Mouse (Mus musculus) adrenal gland (tissue): ENCODE results near the gene Dpp6.

Experiments used
- intact Hi-C: fragments of 180-260 bp; cut with DNase I; formaldehyde crosslinking; loops from one replicate; pipeline ENCODE4 v1.15.1; 2025
- long read RNA-seq, 2 experiments: library from polyadenylated mRNA; unstranded; transcript quantifications; one replicate each; pipeline ENCODE4 v2.0.0; 2020; ENCODE audit warnings: borderline replicate concordance in 1 of 2; ENCODE audit not compliant: insufficient replicate concordance in 1 of 2

Dpp6 gene
- long read RNA-seq, experiment 1, full-length matches to known transcripts, result 1 of 2 reads
- long read RNA-seq, experiment 1, partial matches to known transcripts, result 1 of 2 reads
- long read RNA-seq, experiment 1, other reads (novel, unspliced or antisense), result 0 of 2 reads
- long read RNA-seq, experiment 2, partial matches to known transcripts, result 0 of 1 reads
- long read RNA-seq, experiment 2, other reads (novel, unspliced or antisense), result 1 of 1 reads

GRCm38 (mm10) chr5:26816975-26817941 lies at the start of gene Dpp6:
Gene Dpp6 (plus strand): TSS chr5:26817203.
- intact Hi-C loops, result no loop called here

GRCm38 (mm10) chr5:26783955-26784354 lies 33.0 kb upstream of the Dpp6 start:
- intact Hi-C loops, result no loop called here

- intact Hi-C loops, result no loop called here
These were observed 21.5 kb upstream of the Dpp6 start for GRCm38 (mm10) chr5:26795524-26795923.

- intact Hi-C loops, result no loop called here
These were observed 19.0 kb downstream of the Dpp6 start for GRCm38 (mm10) chr5:26835972-26836371.

GRCm38 (mm10) chr5:26841151-26841550 lies 24.1 kb downstream of the Dpp6 start:
- intact Hi-C loops, result no loop called here

GRCm38 (mm10) chr5:26854746-26855145 lies 37.7 kb downstream of the Dpp6 start:
- intact Hi-C loops, result no loop called here

- intact Hi-C loops, result loop anchor here (10.0 kb wide), 1 partner anchor 1001 kb away; no protein-coding TSS in a partner anchor
These were observed 58.4 kb downstream of the Dpp6 start for GRCm38 (mm10) chr5:26875449-26875848.

GRCm38 (mm10) chr5:26887496-26887895 lies 70.5 kb downstream of the Dpp6 start:
- intact Hi-C loops, result no loop called here

GRCm38 (mm10) chr5:26888080-26888479 lies 71.1 kb downstream of the Dpp6 start:
- intact Hi-C loops, result no loop called here

- intact Hi-C loops, result no loop called here
These were observed 77.3 kb downstream of the Dpp6 start for GRCm38 (mm10) chr5:26894346-26894745.

- intact Hi-C loops, result no loop called here
These were observed 86.8 kb downstream of the Dpp6 start for GRCm38 (mm10) chr5:26903786-26904185.

GRCm38 (mm10) chr5:26904324-26905041 lies 87.5 kb downstream of the Dpp6 start:
- intact Hi-C loops, result no loop called here

- intact Hi-C loops, result no loop called here
These were observed 90.1 kb downstream of the Dpp6 start for GRCm38 (mm10) chr5:26907151-26907550.

GRCm38 (mm10) chr5:26908612-26909011 lies 91.6 kb downstream of the Dpp6 start:
- intact Hi-C loops, result no loop called here

GRCm38 (mm10) chr5:26910353-26910752 lies 93.3 kb downstream of the Dpp6 start:
- intact Hi-C loops, result no loop called here

- intact Hi-C loops, result no loop called here
These were observed 95.0 kb downstream of the Dpp6 start for GRCm38 (mm10) chr5:26911965-26912364.

GRCm38 (mm10) chr5:26918763-26919162 lies 101.8 kb downstream of the Dpp6 start:
- intact Hi-C loops, result no loop called here

GRCm38 (mm10) chr5:26924552-26924951 lies 107.5 kb downstream of the Dpp6 start:
- intact Hi-C loops, result no loop called here

GRCm38 (mm10) chr5:26932413-26933122 lies 115.6 kb downstream of the Dpp6 start:
- intact Hi-C loops, result no loop called here

- intact Hi-C loops, result no loop called here
These were observed 117.9 kb downstream of the Dpp6 start for GRCm38 (mm10) chr5:26934911-26935310.

- intact Hi-C loops, result no loop called here
These were observed 124.5 kb downstream of the Dpp6 start for GRCm38 (mm10) chr5:26941471-26941870.
